In genomic region chr6:135218330-135218729, GRCm38 (mm10) we compare ENCODE assay signal across 15 mouse cellular contexts. TPM values are rescaled to one million over a fixed set of nuclear protein-coding genes. Genes with fewer than 3 reads are reported as not detected.
DNase-seq lines count a peak whose midpoint lies in the region; ATAC-seq lines count a peak whose summit lies in the region.
"Had no signal": no experiment of that assay in that cellular context is flagged by ENCODE, and none has a peak within 500 bp of the region (broad histone marks: within the 10 kb centered on the region; RNA-seq: fewer than 3 reads in every experiment).

No protein-coding gene starts in this region.

- H3K4me2 ChIP-seq in hindbrain, embryonic 13.5 days, result no peak overlapping the region
- no peak overlapping the region for H3K4me2 ChIP-seq in midbrain, embryonic 13.5 days (replicated peaks)

- peaks cover 83% of the 10 kb centered on the region for H3K36me3 ChIP-seq in hindbrain, embryonic 13.5 days
- peaks cover 30% of the 10 kb centered on the region; the same call in 1 of the 2 replicates for H3K36me3 ChIP-seq in hindbrain, embryonic 10.5 days
- peaks cover 63% of the 10 kb centered on the region for H3K36me3 ChIP-seq in midbrain, embryonic 13.5 days

- DNase-seq in hindbrain, embryonic 10.5 days (ENCODE audit: low spot score), result no peak
- peak; percentile 49 for DNase-seq in CD4-positive, CD25-positive, alpha-beta regulatory T cell, adult 2 months (ENCODE audit: low read depth, low spot score)
- DNase-seq in thymus, adult 18-20 months, result peak; percentile 35 to 62
- no peak for DNase-seq in B cell, adult 2 months
- DNase-seq in left cerebral cortex, postnatal 25 days (ENCODE audit: low spot score in 2 of 2), result no peak
- DNase-seq: adrenal gland, postnatal 10 days; cerebellum, postnatal 14 days; heart, postnatal 14 days; kidney, adult 8-10 months; right cerebral cortex, postnatal 4 days had no signal

- H3K4me1 ChIP-seq in hindbrain, embryonic 13.5 days (replicated peaks), result peaks cover 2% of the 10 kb centered on the region; the same call in 1 of the 2 replicates
- H3K4me1 ChIP-seq in hindbrain, embryonic 10.5 days (replicated peaks), result no peaks in the 10 kb centered on the region
- peaks cover under 1% of the 10 kb centered on the region; the same call in 1 of the 2 replicates for H3K4me1 ChIP-seq in midbrain, embryonic 13.5 days (replicated peaks)

- no peak overlapping the region for H3K9ac ChIP-seq in hindbrain, embryonic 13.5 days
- no peak overlapping the region for H3K9ac ChIP-seq in midbrain, embryonic 13.5 days (replicated peaks)

- 0 out of 2 replicates have a peak overlapping the region, but pooled peaks have one; percentile 2 for H3K27ac ChIP-seq in hindbrain, embryonic 13.5 days
- H3K27ac ChIP-seq in hindbrain, embryonic 10.5 days, result no peak overlapping the region
- H3K27ac ChIP-seq in midbrain, embryonic 13.5 days, result no peak overlapping the region

- no peaks in the 10 kb centered on the region for H3K27me3 ChIP-seq in hindbrain, embryonic 13.5 days
- no peaks in the 10 kb centered on the region for H3K27me3 ChIP-seq in hindbrain, embryonic 10.5 days (ENCODE audit: insufficient read depth, poor library complexity, severe bottlenecking)
- no peaks in the 10 kb centered on the region for H3K27me3 ChIP-seq in midbrain, embryonic 13.5 days
- H3K27me3 ChIP-seq: Patski had no signal

- no peak overlapping the region for H3K4me3 ChIP-seq in hindbrain, embryonic 13.5 days
- no peak overlapping the region for H3K4me3 ChIP-seq in hindbrain, embryonic 10.5 days
- no peak overlapping the region for H3K4me3 ChIP-seq in midbrain, embryonic 13.5 days (replicated peaks)

- intact Hi-C loops in left cerebral cortex, postnatal 25 days (cut with DNase I), result no loop called here

- WGBS in hindbrain, embryonic 13.5 days, result 83% methylated on average over 8 of the region's 8 CpGs
- WGBS in hindbrain, embryonic 10.5 days, result 84% methylated on average over 8 of the region's 8 CpGs
- WGBS in midbrain, embryonic 13.5 days, result 80% methylated on average over 8 of the region's 8 CpGs

- ATAC-seq in hindbrain, embryonic 13.5 days (ENCODE audit: low FRiP score), result no peak
- ATAC-seq in hematopoietic stem cell, adult 5-6 weeks (replicated peaks in 1 of 2; ENCODE audit: insufficient read depth in 1 of 2, low FRiP score in 2 of 2, low TSS enrichment in 1 of 2, low read depth in 1 of 2, poor library complexity in 2 of 2, severe bottlenecking in 2 of 2), result peak; percentile 72 to 79
- no peak for ATAC-seq in midbrain, embryonic 13.5 days
- ATAC-seq: Patski had no signal

- no peaks in the 10 kb centered on the region for H3K9me3 ChIP-seq in hindbrain, embryonic 13.5 days
- H3K9me3 ChIP-seq in hindbrain, embryonic 10.5 days, result no peaks in the 10 kb centered on the region
- no peaks in the 10 kb centered on the region for H3K9me3 ChIP-seq in midbrain, embryonic 13.5 days

RNA-seq across cellular contexts. Expression of gene Hebp1, which starts 20.5 kb away (rescaled TPM):
- polyA plus RNA-seq in hindbrain, embryonic 13.5 days (2015; fragmentation: Nextera tagmentation; extraction: Ambion mirVana), result 2.9 and 4.2 TPM in 2 replicates
- polyA plus RNA-seq in hindbrain, embryonic 10.5 days (2016; fragmentation: Nextera tagmentation; extraction: Ambion mirVana), result 6.3 and 9.0 TPM in 2 replicates
- 19.4 and 54.6 TPM in 2 replicates for total RNA-seq in hematopoietic stem cell, adult 5-6 weeks (2017)
- total RNA-seq in left cerebral cortex, postnatal 25 days (2021), result 10 to 100 TPM; 42.6 to 43.9 TPM
- 2.7 and 3.4 TPM in 2 replicates for polyA plus RNA-seq in midbrain, embryonic 13.5 days (2015; fragmentation: Nextera tagmentation; extraction: Ambion mirVana)

RNA-seq across cellular contexts. Expression of gene Fam234b, which starts 20.6 kb away (rescaled TPM):
- 85.5 and 87.9 TPM in 2 replicates for polyA plus RNA-seq in hindbrain, embryonic 13.5 days (2015; fragmentation: Nextera tagmentation; extraction: Ambion mirVana)
- 24.5 and 28.0 TPM in 2 replicates for polyA plus RNA-seq in hindbrain, embryonic 10.5 days (2016; fragmentation: Nextera tagmentation; extraction: Ambion mirVana)
- 14.1 and 15.5 TPM in 2 replicates for total RNA-seq in hematopoietic stem cell, adult 5-6 weeks (2017)
- total RNA-seq in left cerebral cortex, postnatal 25 days (2021), result 100 to 1,000 TPM; 143 to 147 TPM
- 67.0 and 74.1 TPM in 2 replicates for polyA plus RNA-seq in midbrain, embryonic 13.5 days (2015; fragmentation: Nextera tagmentation; extraction: Ambion mirVana)

RNA-seq across cellular contexts. Expression of gene Gsg1, which starts 35.8 kb away (rescaled TPM):
- 0.19 and 0.32 TPM in 2 replicates for polyA plus RNA-seq in hindbrain, embryonic 13.5 days (2015; fragmentation: Nextera tagmentation; extraction: Ambion mirVana)
- polyA plus RNA-seq in hindbrain, embryonic 10.5 days (2016; fragmentation: Nextera tagmentation; extraction: Ambion mirVana), result 0.39 and 0.58 TPM in 2 replicates
- total RNA-seq in hematopoietic stem cell, adult 5-6 weeks (2017), result 1.6 TPM in 1 of 2 replicates, not detected in the other
- not detected for total RNA-seq in left cerebral cortex, postnatal 25 days (2021)
- polyA plus RNA-seq in midbrain, embryonic 13.5 days (2015; fragmentation: Nextera tagmentation; extraction: Ambion mirVana), result 0.20 and 0.23 TPM in 2 replicates
- total RNA-seq: adrenal gland, postnatal 10 days; layer of hippocampus, adult 18-20 months had no signal

Comparison
In these comparisons a context has a peak if more than half of its experiments do, and no peak if none do; other contexts are left out.
1. ATAC-seq: peak in hematopoietic stem cell, adult 5-6 weeks (2 of 2); none in hindbrain, embryonic 13.5 days (single experiment) and midbrain, embryonic 13.5 days (single experiment).
2. DNase-seq: peak in CD4-positive, CD25-positive, alpha-beta regulatory T cell, adult 2 months (single experiment) and thymus, adult 18-20 months (2 of 2); none in hindbrain, embryonic 10.5 days (single experiment), B cell, adult 2 months (0 of 2) and left cerebral cortex, postnatal 25 days (0 of 2).